Mouse (Mus musculus): ENCODE results near the gene Eif4g1.
"Not testable (repeated sequence)": the region's sequence is repeated elsewhere in the genome, so short reads cannot be mapped to it uniquely, and the experiment has no call there.

DNA sequence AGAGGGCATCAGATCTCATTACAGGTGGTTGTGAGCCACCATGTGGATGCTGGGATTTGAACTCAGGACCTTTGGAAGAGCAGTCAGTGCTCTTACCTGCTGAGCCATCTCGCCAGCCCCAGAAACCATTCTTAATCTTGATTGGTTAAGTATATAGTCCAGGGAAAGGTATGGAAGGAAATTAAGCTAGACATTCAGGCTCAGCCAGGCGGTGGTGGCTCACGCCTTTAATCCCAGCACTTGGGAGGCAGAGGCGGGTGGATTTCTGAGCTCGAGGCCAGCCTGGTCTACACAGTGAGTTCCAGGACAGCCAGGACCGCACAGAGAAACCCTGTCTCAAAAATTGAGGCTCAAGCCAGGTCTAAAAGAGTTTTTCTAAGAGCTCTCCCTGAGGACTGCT, at the start of gene Eif4g1:
- not testable (repeated sequence) for TF ChIP-seq POLR2A (IDR thresholded peaks at IDR 0.05; ENCODE audit: insufficient read length, low read depth); POLR2AphosphoS2 (IDR thresholded peaks at IDR 0.05; ENCODE audit: insufficient read length, low read depth); MAX (IDR thresholded peaks at IDR 0.05; ENCODE audit: low read depth); TCF12 (IDR thresholded peaks at IDR 0.05; ENCODE audit: insufficient read depth, poor library complexity, severe bottlenecking); E2F4 (IDR thresholded peaks at IDR 0.05; ENCODE audit: insufficient read depth); MYOD1 (IDR thresholded peaks at IDR 0.05; ENCODE audit: control insufficient read depth in 1 of 3, insufficient read length in 2 of 3, low read depth in 2 of 3); MYOG (IDR thresholded peaks at IDR 0.05; ENCODE audit: control insufficient read depth in 1 of 3, insufficient read depth in 1 of 3, insufficient read length in 2 of 3, low read depth in 2 of 3)

All from myocyte (in vitro differentiated cells).